13 mouse cellular contexts compared by ENCODE assay signal in the genomic region with DNA sequence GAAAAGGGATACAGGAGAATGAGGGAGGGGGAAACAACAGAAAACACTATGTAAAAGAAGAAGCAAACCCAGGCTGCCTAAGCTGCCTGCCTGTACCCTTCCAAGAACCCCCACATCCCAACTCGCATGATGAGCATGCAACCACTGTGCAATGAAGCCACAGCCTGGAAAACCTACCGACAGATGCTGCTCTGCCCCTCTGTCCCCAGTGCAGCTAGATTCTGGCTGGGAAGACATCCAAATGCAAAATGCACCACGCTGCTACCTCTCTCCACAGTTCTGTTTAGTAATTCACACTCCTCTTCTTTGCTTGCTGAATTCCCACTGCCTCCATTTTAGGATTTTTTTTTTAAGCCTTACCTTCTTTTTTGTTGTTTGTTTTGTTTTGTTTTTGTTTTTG.
A peak's percentile ranks its signal among the peaks of the same experiment; 100 is the strongest.
DNase-seq lines count a peak whose midpoint lies in the region; ATAC-seq lines count a peak whose summit lies in the region.
"Had no signal": no experiment of that assay in that cellular context is flagged by ENCODE, and none has a peak within 500 bp of the region (broad histone marks: within the 10 kb centered on the region; RNA-seq: fewer than 3 reads in every experiment).

No protein-coding gene starts in this region.

- H3K36me3 ChIP-seq in liver, embryonic 11.5 days (ENCODE audit: control insufficient read depth, insufficient read depth, low read length) = no peaks in the 10 kb centered on the region
- H3K36me3 ChIP-seq: embryonic facial prominence, embryonic 12.5 days; heart, embryonic 10.5 days; limb, embryonic 15.5 days had no signal

- no peak overlapping the region for H3K9ac ChIP-seq in liver, embryonic 11.5 days (ENCODE audit: low read depth, low read length)
- H3K9ac ChIP-seq: embryonic facial prominence, embryonic 12.5 days; limb, embryonic 15.5 days had no signal

- no peaks in the 10 kb centered on the region for H3K27me3 ChIP-seq in liver, embryonic 11.5 days (replicated peaks; ENCODE audit: control insufficient read depth, insufficient read depth, low read length)
- H3K27me3 ChIP-seq: embryonic facial prominence, embryonic 12.5 days; limb, embryonic 15.5 days had no signal

- no peaks in the 10 kb centered on the region for H3K4me1 ChIP-seq in liver, embryonic 11.5 days (replicated peaks; ENCODE audit: control insufficient read depth, insufficient read depth, low read length)
- H3K4me1 ChIP-seq: heart, embryonic 10.5 days; limb, embryonic 15.5 days had no signal

- peak; percentile 40 to 59 for DNase-seq in layer of hippocampus, adult 18-20 months (ENCODE audit: low spot score in 2 of 2)
- no peak for DNase-seq in layer of hippocampus, adult 9-10 months (ENCODE audit: low spot score)
- DNase-seq in cerebellum, adult 18-20 months = peak; percentile 50 to 63
- peak; percentile 68 to 73 for DNase-seq in cerebellum, postnatal 14 days
- peak; percentile 68 for DNase-seq in right cerebral cortex, adult 18-20 months
- DNase-seq in kidney, adult 11 months = no peak
- DNase-seq in retina, embryonic 14.5 days (ENCODE audit: low spot score) = no peak
- DNase-seq in liver, embryonic 11.5 days (ENCODE audit: low spot score) = no peak
- DNase-seq: kidney, postnatal 10 days had no signal

- H3K4me3 ChIP-seq in liver, embryonic 11.5 days (ENCODE audit: low read depth, low read length) = no peak overlapping the region
- H3K4me3 ChIP-seq: embryonic facial prominence, embryonic 12.5 days; heart, embryonic 10.5 days; limb, embryonic 15.5 days had no signal

- H3K27ac ChIP-seq in liver, embryonic 11.5 days (ENCODE audit: low read depth, low read length) = no peak overlapping the region
- H3K27ac ChIP-seq: embryonic facial prominence, embryonic 12.5 days; heart, embryonic 10.5 days; limb, embryonic 15.5 days had no signal

- WGBS in liver, embryonic 11.5 days = 47% methylated on average over 3 of the region's 3 CpGs

- no peaks in the 10 kb centered on the region for H3K9me3 ChIP-seq in liver, embryonic 11.5 days (ENCODE audit: control insufficient read depth, low read length)
- H3K9me3 ChIP-seq: embryonic facial prominence, embryonic 12.5 days; heart, embryonic 10.5 days; limb, embryonic 15.5 days had no signal

- no peak for ATAC-seq in liver, embryonic 11.5 days (replicated peaks; ENCODE audit: low FRiP score)
- ATAC-seq: lung, postnatal 0 days had no signal

- no peak overlapping the region for H3K4me2 ChIP-seq in liver, embryonic 11.5 days
- H3K4me2 ChIP-seq: embryonic facial prominence, embryonic 12.5 days; limb, embryonic 15.5 days had no signal

Comparison
In these comparisons a context has a peak if more than half of its experiments do, and no peak if none do; other contexts are left out.
1. DNase-seq: peak in layer of hippocampus, adult 18-20 months (2 of 2), cerebellum, adult 18-20 months (2 of 2), cerebellum, postnatal 14 days (2 of 2) and right cerebral cortex, adult 18-20 months (single experiment); none in layer of hippocampus, adult 9-10 months (single experiment), kidney, adult 11 months (single experiment), retina, embryonic 14.5 days (single experiment) and liver, embryonic 11.5 days (single experiment).